Mouse (Mus musculus) v-Abl transformed pro-B cells (cell line): ENCODE measurements around the gene Gm45785.

ENCODE experiments used
- in situ Hi-C, 2 experiments: fragments of 400-800 bp; cut with MboI; formaldehyde crosslinking; loops; one replicate each; pipeline ENCODE4 v1.15.1; 2025; ENCODE audit not compliant: unreplicated experiment in 2 of 2

Gene Gm45785

DNA sequence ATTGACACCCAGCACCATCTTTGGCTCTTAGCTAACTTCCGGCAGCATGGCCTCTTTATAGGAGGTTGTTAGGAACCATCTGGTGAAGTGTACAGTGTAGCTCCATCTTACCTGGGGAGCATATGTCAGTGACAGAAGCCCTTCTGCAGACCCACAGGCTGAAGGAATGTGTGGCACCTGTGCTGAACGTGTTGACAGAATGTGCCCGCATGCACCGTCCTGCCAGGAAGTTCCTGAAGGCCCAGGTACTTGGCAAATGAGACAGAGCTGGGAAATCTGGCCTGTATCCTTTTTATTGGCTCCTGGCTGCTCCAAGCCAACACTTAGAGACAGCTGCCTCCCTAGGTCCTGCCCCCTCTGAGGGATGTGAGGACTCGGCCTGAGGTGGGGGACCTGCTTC lies 4.6 kb upstream of the Gm45785 start:
- in situ Hi-C loops, result loop anchor here in 1 of 2 experiments (25.0 kb wide), 1 partner anchor 1448 kb away; no protein-coding TSS in a partner anchor

DNA sequence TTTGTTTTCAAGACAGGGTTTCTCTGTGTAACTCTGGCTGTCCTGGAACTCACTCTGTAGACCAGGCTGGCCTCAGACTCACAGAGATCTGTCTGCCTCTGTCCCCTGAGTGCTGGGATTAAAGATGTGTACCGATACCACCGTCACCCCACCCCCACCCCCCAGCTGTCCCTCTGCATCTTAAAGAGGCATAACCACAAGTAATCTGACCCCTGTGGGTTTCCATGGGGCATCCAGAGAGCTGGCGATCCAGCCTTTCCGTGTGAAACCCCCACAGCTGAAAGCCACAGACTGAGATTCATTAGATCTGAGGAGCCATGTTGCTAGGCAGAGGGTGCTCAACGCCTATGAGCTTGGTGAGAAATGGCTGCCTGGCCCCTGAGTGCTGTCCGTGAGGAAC lies 3.9 kb upstream of the Gm45785 start:
- in situ Hi-C loops, result loop anchor here in 1 of 2 experiments (25.0 kb wide), 1 partner anchor 1448 kb away; no protein-coding TSS in a partner anchor

DNA sequence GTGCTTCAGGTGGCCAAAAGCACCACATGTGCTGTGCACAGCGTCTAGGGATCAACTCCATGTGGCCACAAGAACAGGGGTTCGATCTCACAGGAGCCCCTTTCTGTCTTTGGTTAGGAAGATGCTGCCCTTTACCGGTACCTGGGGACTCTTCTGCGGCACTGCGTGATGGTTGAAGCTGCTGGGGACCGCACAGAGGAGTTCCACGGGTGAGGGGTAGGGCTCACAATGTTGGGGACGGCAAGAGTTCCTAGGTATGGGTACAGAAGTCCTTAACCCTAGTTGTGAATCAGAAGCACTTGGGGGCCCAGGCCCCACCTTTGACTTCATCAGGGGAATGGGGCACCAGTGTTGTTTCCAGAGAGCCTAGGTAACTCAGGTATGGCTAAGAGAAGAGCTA lies 2.6 kb upstream of the Gm45785 start:
- in situ Hi-C loops, result loop anchor here in 1 of 2 experiments (25.0 kb wide), 1 partner anchor 1446 kb away; no protein-coding TSS in a partner anchor

- in situ Hi-C loops, result loop anchor here in 1 of 2 experiments (25.0 kb wide), 1 partner anchor 1446 kb away; no protein-coding TSS in a partner anchor
These were observed 1.7 kb upstream of the Gm45785 start, which contains the start of gene Bet1l for GRCm38 (mm10) chr7:140857550-140858505. Gene Bet1l (minus strand): TSS chr7:140857577.

- in situ Hi-C loops, result loop anchor here in 1 of 2 experiments (25.0 kb wide), 1 partner anchor 1445 kb away; no protein-coding TSS in a partner anchor
These were observed 836 bp upstream of the Gm45785 start, which contains the start of gene Ric8a for GRCm38 (mm10) chr7:140856785-140857549. Gene Ric8a (plus strand): TSS chr7:140856957.

GRCm38 (mm10) chr7:140855181-140855580 lies 950 bp downstream of the Gm45785 start:
- in situ Hi-C loops, result loop anchor here in 1 of 2 experiments (25.0 kb wide), 1 partner anchor 1443 kb away; no protein-coding TSS in a partner anchor

GRCm38 (mm10) chr7:140854483-140854882 lies 1.6 kb downstream of the Gm45785 start:
- in situ Hi-C loops, result loop anchor here in 1 of 2 experiments (25.0 kb wide), 1 partner anchor 1442 kb away; no protein-coding TSS in a partner anchor

DNA sequence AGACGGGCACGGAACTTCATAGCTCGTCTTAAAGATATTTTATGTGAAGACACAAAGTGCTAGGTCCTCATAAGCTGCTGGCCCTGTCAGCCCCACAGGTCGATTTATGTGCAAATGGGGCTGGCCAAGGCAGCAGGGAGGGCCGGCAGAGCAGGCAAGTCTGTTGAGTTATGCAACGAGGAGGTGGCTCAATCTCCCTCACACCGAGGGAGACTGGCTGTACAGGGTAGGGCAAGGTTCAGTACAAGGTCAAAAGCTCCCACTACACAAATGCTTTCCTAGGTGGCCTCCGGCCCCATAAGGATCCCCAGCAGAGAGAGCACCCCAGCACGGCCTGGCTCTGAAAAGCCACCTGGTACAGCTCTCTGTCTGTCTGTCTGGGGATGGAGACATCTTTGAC lies 2.7 kb downstream of the Gm45785 start:
- in situ Hi-C loops, result loop anchor here in 1 of 2 experiments (25.0 kb wide), 1 partner anchor 1441 kb away; no protein-coding TSS in a partner anchor

GRCm38 (mm10) chr7:140851916-140852315 lies 4.2 kb downstream of the Gm45785 start:
- in situ Hi-C loops, result loop anchor here in 1 of 2 experiments (25.0 kb wide), 1 partner anchor 1440 kb away; no protein-coding TSS in a partner anchor

GRCm38 (mm10) chr7:140848591-140848990 lies 7.5 kb downstream of the Gm45785 start:
- in situ Hi-C loops, result loop anchor here in 1 of 2 experiments (10.0 to 25.0 kb wide), 2 partner anchors 516 to 814 kb away; partner anchors contain the start of gene Muc6

DNA sequence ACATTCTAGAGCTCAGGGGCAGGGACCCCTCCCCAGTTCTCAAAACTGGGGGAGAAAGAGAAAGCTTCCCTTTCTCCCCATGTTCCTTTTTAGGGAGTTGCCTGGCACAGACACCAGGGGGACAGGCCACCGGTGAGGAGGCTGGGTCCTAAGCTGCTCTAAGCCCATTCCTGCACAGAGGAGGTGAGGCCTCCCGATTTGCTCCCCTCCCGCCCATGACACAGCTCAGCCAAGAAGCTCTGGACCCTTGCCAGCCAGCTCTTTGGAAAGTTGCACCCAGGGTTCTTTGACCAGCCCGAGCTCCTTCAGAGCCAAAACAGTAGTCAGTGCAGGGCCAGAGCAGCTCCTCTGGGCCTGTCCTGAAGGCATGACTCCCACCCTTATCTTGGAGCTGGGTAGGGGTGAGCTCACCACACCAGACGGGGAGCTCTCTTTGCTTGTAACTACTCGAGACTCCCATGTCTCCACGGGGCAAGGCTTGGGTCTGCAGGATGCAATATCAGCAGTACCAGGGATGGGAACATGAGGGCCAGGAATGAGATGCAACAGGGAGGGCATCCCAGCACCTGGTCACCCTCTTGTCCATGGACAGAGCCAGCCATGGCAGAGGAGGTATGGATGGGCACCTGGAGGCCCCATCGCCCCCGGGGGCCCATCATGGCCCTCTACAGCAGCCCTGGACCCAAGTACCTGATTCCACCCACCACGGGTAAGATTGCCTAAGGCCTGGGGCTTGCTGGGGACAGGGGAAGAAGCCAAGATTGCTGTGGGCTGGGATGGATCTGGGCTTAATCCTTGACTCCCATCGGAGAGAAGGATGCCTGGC lies 8.2 kb downstream of the Gm45785 start, which contains the start of gene Odf3:
Odf3 (plus strand) TSS at position 51 of the 826 bp plus-strand sequence.
- in situ Hi-C loops, result loop anchor here in 1 of 2 experiments (10.0 to 25.0 kb wide), 2 partner anchors 517 to 814 kb away; partner anchors contain the start of gene Muc6

DNA sequence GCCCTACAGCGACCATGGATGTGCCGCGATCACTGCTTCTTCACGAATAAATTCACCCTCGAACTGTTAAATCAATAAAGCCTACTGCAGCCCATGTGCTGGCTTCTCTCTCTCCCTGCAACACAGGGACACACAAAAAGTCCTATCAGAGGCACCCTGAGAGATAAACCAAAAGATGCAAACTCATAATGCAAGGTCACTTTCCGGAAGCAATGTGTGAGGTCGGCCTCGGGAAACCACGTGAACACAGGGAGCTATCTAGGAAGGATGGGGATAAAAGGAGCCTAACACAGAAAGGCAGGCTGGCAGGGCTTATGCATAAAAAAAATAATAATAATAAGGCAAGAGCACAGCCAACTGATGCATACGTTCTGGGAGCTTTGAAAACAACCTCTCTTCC lies 9.5 kb downstream of the Gm45785 start:
- in situ Hi-C loops, result loop anchor here in 1 of 2 experiments (10.0 to 25.0 kb wide), 2 partner anchors 518 to 816 kb away; partner anchors contain the start of gene Muc6

- in situ Hi-C loops, result loop anchor here in 1 of 2 experiments (10.0 to 25.0 kb wide), 2 partner anchors 519 to 817 kb away; partner anchors contain the start of gene Muc6
These were observed 10.4 kb downstream of the Gm45785 start for GRCm38 (mm10) chr7:140845683-140846082.

GRCm38 (mm10) chr7:140844905-140845665 lies 11.0 kb downstream of the Gm45785 start, which contains the start of gene Scgb1c1:
Gene Scgb1c1 (plus strand): TSS chr7:140845547.
- in situ Hi-C loops, result loop anchor here (5.0 to 25.0 kb wide), 7 partner anchors 57 to 817 kb away; partner anchors contain the start of genes Cox8b (in 2 of the 2) and Muc6 (in 1 of the 2)

- in situ Hi-C loops, result loop anchor here (5.0 to 25.0 kb wide), 7 partner anchors 58 to 818 kb away; partner anchors contain the start of genes Cox8b (in 2 of the 2) and Muc6 (in 1 of the 2)
These were observed 12.3 kb downstream of the Gm45785 start for GRCm38 (mm10) chr7:140843806-140844205.

- in situ Hi-C loops, result loop anchor here (5.0 to 25.0 kb wide), 7 partner anchors 61 to 821 kb away; partner anchors contain the start of genes Cox8b (in 2 of the 2) and Muc6 (in 1 of the 2)
These were observed 15.1 kb downstream of the Gm45785 start for GRCm38 (mm10) chr7:140840750-140841735.
